Comparison of ENCODE assay signal across 8 mouse cellular contexts in the genomic region with DNA sequence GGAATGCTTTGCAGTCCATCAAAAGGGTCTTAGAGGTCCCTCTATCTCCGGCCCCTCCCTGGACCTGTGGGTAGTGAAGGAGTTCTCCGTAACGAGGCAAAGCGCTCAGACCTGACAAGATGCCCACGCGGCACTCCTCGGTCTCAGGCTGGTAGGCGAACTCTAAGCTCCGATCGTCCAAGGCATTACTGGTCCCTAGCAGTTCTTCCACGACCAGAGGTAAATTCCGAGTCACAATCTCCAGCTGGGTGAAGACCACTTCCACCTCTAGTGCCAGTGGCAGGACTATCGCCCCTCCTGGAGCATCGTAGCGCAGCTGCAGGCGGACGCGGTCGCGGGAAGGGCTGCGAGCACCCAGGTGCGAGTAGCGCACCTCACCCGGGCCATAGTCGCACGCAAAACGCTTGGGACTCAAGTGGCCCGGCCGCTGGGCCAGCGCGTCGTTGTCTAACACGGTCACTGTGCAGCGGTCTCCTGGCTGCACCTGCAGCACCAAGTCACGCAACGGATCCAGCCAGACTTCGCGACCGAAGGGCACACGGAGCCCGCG. TPM values are rescaled to one million over a fixed set of nuclear protein-coding genes. Genes with fewer than 3 reads are reported as not detected.
DNase-seq lines count a peak whose midpoint lies in the region; ATAC-seq lines count a peak whose summit lies in the region.

No protein-coding gene starts in this region.

- H3K9me3 ChIP-seq in limb, embryonic 10.5 days (replicated peaks), result no peaks in the 10 kb centered on the region
- no peaks in the 10 kb centered on the region for H3K9me3 ChIP-seq in midbrain, embryonic 14.5 days (ENCODE audit: control insufficient read depth, low read length)

- H3K4me2 ChIP-seq in midbrain, embryonic 14.5 days (ENCODE audit: low read length), result peak overlapping the region; percentile 100

- under 1% methylated on average over 42 of the region's 42 CpGs for WGBS in limb, embryonic 10.5 days
- under 1% methylated on average over 42 of the region's 42 CpGs for WGBS in midbrain, embryonic 14.5 days

- peaks cover 50% of the 10 kb centered on the region for H3K27me3 ChIP-seq in limb, embryonic 10.5 days (ENCODE audit: low read depth, poor library complexity, severe bottlenecking)
- peaks cover 19% of the 10 kb centered on the region for H3K27me3 ChIP-seq in midbrain, embryonic 14.5 days (ENCODE audit: control insufficient read depth, insufficient read depth, low read length)

- peak overlapping the region; percentile 61 for H3K27ac ChIP-seq in limb, embryonic 10.5 days
- H3K27ac ChIP-seq in midbrain, embryonic 14.5 days (replicated peaks; ENCODE audit: low read depth, low read length), result no peak overlapping the region

- DNase-seq in cerebellum, postnatal 10 days, result peak; percentile 40 to 65
- no peak for DNase-seq in cerebellum, adult 9-10 months
- DNase-seq in right cerebral cortex, adult 2 months (ENCODE audit: low spot score in 2 of 2), result peak; percentile 8 to 21
- DNase-seq in right cerebral cortex, adult 18-20 months, result no peak
- peak; percentile 57 for DNase-seq in limb, embryonic 10.5 days (ENCODE audit: low spot score)
- no peak for DNase-seq in midbrain, embryonic 14.5 days
- no peak for DNase-seq in left cerebral cortex, adult 11 months (ENCODE audit: low spot score)
- no peak for DNase-seq in layer of hippocampus, postnatal 10 days (ENCODE audit: low spot score in 2 of 2)

- peak overlapping the region; percentile 66 for H3K4me3 ChIP-seq in limb, embryonic 10.5 days
- H3K4me3 ChIP-seq in midbrain, embryonic 14.5 days (replicated peaks; ENCODE audit: low read depth, low read length), result peak overlapping the region; percentile 56

- H3K36me3 ChIP-seq in limb, embryonic 10.5 days, result peaks cover 16% of the 10 kb centered on the region
- no peaks in the 10 kb centered on the region for H3K36me3 ChIP-seq in midbrain, embryonic 14.5 days (ENCODE audit: control insufficient read depth, insufficient read depth, low read length)

- ATAC-seq in midbrain, embryonic 14.5 days (ENCODE audit: low FRiP score, low TSS enrichment), result peak; percentile 24

- peaks cover 25% of the 10 kb centered on the region for H3K4me1 ChIP-seq in limb, embryonic 10.5 days
- peaks cover 13% of the 10 kb centered on the region; the same call in 1 of the 2 replicates for H3K4me1 ChIP-seq in midbrain, embryonic 14.5 days (ENCODE audit: control insufficient read depth, insufficient read depth, low read length)

- peak overlapping the region; percentile 52 for H3K9ac ChIP-seq in midbrain, embryonic 14.5 days (replicated peaks; ENCODE audit: low read length)

RNA-seq across cellular contexts. Expression of a gene that starts 0.8 kb away (rescaled TPM):
- 2.9 and 3.7 TPM in 2 replicates for polyA plus RNA-seq in limb, embryonic 10.5 days (2016; fragmentation: Nextera tagmentation; extraction: Ambion mirVana)
- polyA plus RNA-seq in midbrain, embryonic 14.5 days (2014; fragmentation: Nextera tagmentation; extraction: Ambion mirVana), result 1.1 TPM in 2 replicates
- 1 to 10 TPM; 4.5 to 5.0 TPM for total RNA-seq in layer of hippocampus, postnatal 10 days (2021)

Comparison
In these comparisons a context has a peak if more than half of its experiments do, and no peak if none do; other contexts are left out.
1. DNase-seq: peak in cerebellum, postnatal 10 days (2 of 2), right cerebral cortex, adult 2 months (2 of 2) and limb, embryonic 10.5 days (single experiment); none in cerebellum, adult 9-10 months (single experiment), right cerebral cortex, adult 18-20 months (single experiment), midbrain, embryonic 14.5 days (single experiment), left cerebral cortex, adult 11 months (single experiment) and layer of hippocampus, postnatal 10 days (0 of 2).